Mouse (Mus musculus): ENCODE measurements around the gene Phka1. TPM values are rescaled to one million over a fixed set of nuclear protein-coding genes. Genes with fewer than 3 reads are reported as not detected.

The Phka1 gene
- 0.27 TPM for total RNA-seq (2023)

GRCm38 (mm10) chrX:102643823-102644572 is at the start of gene Phka1:
Phka1 (minus strand) TSS chrX:102644246.

GRCm38 (mm10) chrX:102686872-102687271 is 42.8 kb upstream of the Phka1 start, which contains the start of gene Gm3880:
Gm3880 (minus strand) TSS chrX:102686972.

GRCm38 (mm10) chrX:102504644-102505481 is 139.2 kb downstream of the Phka1 start, which contains the start of gene Hdac8:
Hdac8 (minus strand) TSS chrX:102505359.

Other genes with a start within 250 kb of the Phka1 start
- 19.1 TPM for gene Hdac8, start 138.9 kb downstream of the Phka1 start, total RNA-seq (2023)
- not detected for gene Gm3880, start 42.7 kb upstream of the Phka1 start, total RNA-seq (2023)
- not detected for gene Gm9112, start 63.4 kb upstream of the Phka1 start, total RNA-seq (2023)
- gene Dmrtc1b, start 63.6 kb upstream of the Phka1 start, total RNA-seq (2023), result not detected
- not detected for gene Dmrtc1c1, start 158.7 kb upstream of the Phka1 start, total RNA-seq (2023)
- gene Dmrtc1c2, start 210.4 kb upstream of the Phka1 start, total RNA-seq (2023), result not detected
- gene 1700031F05Rik, start 223.7 kb upstream of the Phka1 start, total RNA-seq (2023), result not detected